Mouse (Mus musculus) B cell, adult 67 days (primary cell): ENCODE data around the gene Ilvbl. TPM values are rescaled to one million over a fixed set of nuclear protein-coding genes. Genes with fewer than 3 reads are reported as not detected.

Experiments used
- total RNA-seq, 2 experiments: library from RNA; stranded (reverse); gene quantifications; 4 replicates each; pipeline ENCODE4 v1.2.4; 2023

The Ilvbl gene
- total RNA-seq: 100 to 1,000 TPM in 1 of 2 experiments, 10 to 100 TPM in 1; 94.2 to 123 TPM

GRCm38 (mm10) chr10:78574250-78575104 lies at the start of gene Ilvbl:
TSS of gene Ilvbl (plus strand) at chr10:78574346.

DNA sequence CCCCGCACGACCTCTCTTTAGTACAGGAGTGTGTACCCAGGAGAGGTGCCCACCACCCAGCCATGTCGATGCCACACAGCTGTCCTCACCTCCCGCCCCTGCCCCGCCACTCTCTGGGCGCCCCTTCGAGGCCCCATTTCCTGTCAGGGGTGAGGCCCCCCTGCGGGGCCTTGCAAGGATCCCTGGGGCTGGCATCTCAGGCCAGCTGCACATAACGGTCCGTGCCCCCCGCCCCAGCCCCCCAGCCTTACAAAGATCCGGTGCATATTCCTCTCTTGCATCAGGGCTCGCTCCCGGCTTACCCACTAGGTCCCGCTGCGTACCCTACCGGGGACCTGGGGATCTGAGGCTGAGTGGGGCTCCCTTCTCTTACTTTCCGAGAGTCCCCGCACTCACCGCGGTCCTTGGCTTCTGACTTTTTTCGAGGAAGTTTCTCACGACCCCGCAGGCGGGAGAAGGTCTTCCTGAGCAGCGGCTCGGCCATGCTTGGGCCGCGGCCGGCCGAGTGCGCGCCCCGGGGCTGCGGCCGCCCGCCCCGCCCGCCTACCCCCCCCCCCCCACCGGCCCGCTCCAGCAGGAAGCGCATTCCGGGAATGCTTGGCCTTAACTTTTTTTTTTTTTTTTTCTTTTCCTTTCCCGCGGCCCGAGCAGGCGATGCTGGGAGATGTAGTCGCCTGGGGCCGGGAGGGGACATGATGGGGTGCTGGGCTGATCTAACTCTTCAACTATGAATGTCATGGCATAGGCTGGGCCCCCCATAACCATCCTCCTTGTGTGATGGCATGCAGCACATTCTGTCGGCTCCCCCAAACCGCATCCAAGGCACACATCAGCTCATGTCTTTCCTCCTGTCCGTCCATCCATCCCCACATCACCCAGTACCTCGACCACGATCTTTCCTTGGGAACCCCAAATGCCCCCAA lies 17.5 kb downstream of the Ilvbl start, which contains the start of gene Syde1:
Gene Syde1, minus strand, starts transcription at position 559 of the 923 bp plus-strand sequence.

GRCm38 (mm10) chr10:78617974-78618373 lies 43.8 kb downstream of the Ilvbl start, which contains the start of gene Olfr1357:
TSS of gene Olfr1357 (minus strand) at chr10:78618074.

Other genes with a start within 250 kb of the Ilvbl start
- gene Agpat3, start 221.9 kb upstream of the Ilvbl start, total RNA-seq: 100 to 1,000 TPM; 103 to 106 TPM
- gene Rrp1, start 161.3 kb upstream of the Ilvbl start, total RNA-seq: 100 to 1,000 TPM; 337 TPM
- gene Cstb, start 148.7 kb upstream of the Ilvbl start, total RNA-seq: 10 to 100 TPM; 38.1 to 47.3 TPM
- 10 to 100 TPM; 20.9 to 26.0 TPM for gene Pdxk, start 109.4 kb upstream of the Ilvbl start, total RNA-seq
- gene Olfr1358, start 56.9 kb upstream of the Ilvbl start, total RNA-seq: not detected
- gene Syde1, start 17.6 kb downstream of the Ilvbl start, total RNA-seq: 1 to 10 TPM; 1.3 to 1.4 TPM
- not detected for gene Olfr1357, start 43.7 kb downstream of the Ilvbl start, total RNA-seq
- not detected for gene Casp14, start 143.9 kb downstream of the Ilvbl start, total RNA-seq
- not detected for gene Ccdc105, start 178.7 kb downstream of the Ilvbl start, total RNA-seq
- not detected for gene Slc1a6, start 206.2 kb downstream of the Ilvbl start, total RNA-seq